Mouse (Mus musculus): ENCODE measurements at regions not wholly inside any gene's neighbourhood (a gene's known extent, or its start where the extent isn't known, plus 50 kb on each side); places are given as distances from the start of the nearest gene placed in this dataset.

- no peak for TF ChIP-seq POLR2A (IDR thresholded peaks at IDR 0.05; ENCODE audit: insufficient read length, low read depth)
- no peak for TF ChIP-seq MAX (IDR thresholded peaks at IDR 0.05; ENCODE audit: low read depth)
- no peak for TF ChIP-seq TCF12 (IDR thresholded peaks at IDR 0.05; ENCODE audit: insufficient read depth, poor library complexity, severe bottlenecking)
- TF ChIP-seq SRF (IDR thresholded peaks at IDR 0.05; ENCODE audit: control insufficient read depth, insufficient read length, low read depth): no peak
- TF ChIP-seq USF1 (IDR thresholded peaks at IDR 0.05; ENCODE audit: low read depth): no peak
- no peak for TF ChIP-seq MYOD1 (IDR thresholded peaks at IDR 0.05; ENCODE audit: control insufficient read depth in 1 of 3, insufficient read length in 2 of 3, low read depth in 2 of 3)
- no peak for TF ChIP-seq E2F4 (IDR thresholded peaks at IDR 0.05; ENCODE audit: insufficient read depth)
- no peak for TF ChIP-seq POLR2AphosphoS2 (IDR thresholded peaks at IDR 0.05; ENCODE audit: insufficient read length, low read depth)
- TF ChIP-seq CEBPB (IDR thresholded peaks at IDR 0.05; ENCODE audit: insufficient read depth, poor library complexity, severe bottlenecking): no peak
These were observed 119.1 kb downstream of the Cox18 start for GRCm38 (mm10) chr5:90104672-90105071.
